Mouse (Mus musculus) adrenal gland, adult 8-10 months (tissue): Measurements from ENCODE around the gene Fhdc1. TPM values are rescaled to one million over a fixed set of nuclear protein-coding genes. Genes with fewer than 3 reads are reported as not detected.

ENCODE experiments used
- DNase-seq: peaks from one replicate; pipeline ENCODE4 v3.0.0; 2022
- total RNA-seq, 4 experiments: library from RNA; stranded (reverse); gene quantifications; 2 replicates each; pipeline ENCODE4 v1.2.4; 2022

Gene Fhdc1
- total RNA-seq: 1 to 10 TPM; 1.7 to 5.5 (median 3.7) TPM

GRCm38 (mm10) chr3:84480006-84480897, at the start of gene Fhdc1:
TSS of gene Fhdc1 (minus strand) at chr3:84480429.
- DNase-seq: peak; percentile 14

- no peak for DNase-seq
These were observed 48.8 kb upstream of the Fhdc1 start for GRCm38 (mm10) chr3:84529021-84529420.

GRCm38 (mm10) chr3:84524952-84525351, 44.7 kb upstream of the Fhdc1 start:
- DNase-seq: no peak

DNA sequence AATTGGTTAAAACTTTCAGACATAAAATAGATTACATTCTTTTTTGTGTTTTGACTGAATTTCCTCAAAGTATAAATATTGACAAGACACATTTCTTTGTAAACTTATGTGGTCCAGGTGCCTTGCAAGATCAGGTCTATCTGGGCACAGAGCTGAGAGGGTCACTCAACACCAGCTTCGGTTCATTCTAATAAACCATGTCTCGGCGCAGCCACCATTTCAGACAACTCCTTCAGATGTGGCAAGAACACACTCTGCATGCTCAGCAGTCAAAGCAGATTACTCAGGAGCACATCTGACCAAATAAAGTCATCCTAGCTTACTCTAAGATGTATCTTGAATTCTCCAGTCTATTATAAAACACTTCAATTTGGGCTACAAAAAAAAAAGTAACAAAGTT, 35.9 kb upstream of the Fhdc1 start:
- DNase-seq: no peak

DNA sequence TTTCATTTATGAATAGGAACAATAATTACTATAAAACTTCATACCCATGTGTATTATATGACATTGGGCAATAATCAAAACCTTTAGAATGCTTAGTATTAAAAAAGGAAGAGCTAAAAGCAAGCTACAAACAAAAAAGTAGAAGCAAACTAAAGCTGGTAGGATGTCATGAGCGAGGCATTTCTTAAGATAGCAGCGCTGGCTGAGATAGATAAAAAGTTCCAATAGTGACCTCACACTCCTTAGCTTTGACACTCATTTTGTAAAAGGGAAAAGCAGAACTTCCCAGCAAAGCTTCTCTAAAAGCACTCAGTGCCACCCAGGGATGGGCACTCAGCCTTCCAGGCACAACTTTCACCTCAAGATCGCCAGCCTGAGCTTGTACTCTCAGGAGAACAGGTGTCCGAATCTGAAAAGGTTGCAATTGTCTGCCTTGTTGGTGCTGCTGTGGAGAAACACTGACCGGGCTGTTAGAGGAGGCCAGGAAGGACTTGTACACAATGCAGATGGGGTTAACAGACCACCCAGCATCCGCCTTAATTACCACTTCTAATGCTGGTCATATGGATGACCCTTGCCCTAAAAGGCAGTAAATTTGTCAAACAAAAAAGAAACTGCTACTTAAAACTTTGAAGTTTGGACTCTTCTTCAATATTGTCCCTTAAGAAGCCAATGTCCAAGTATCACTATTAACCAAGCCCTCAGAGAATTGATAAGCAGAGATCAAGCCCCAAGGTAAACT, 32.7 kb upstream of the Fhdc1 start:
- DNase-seq: no peak

DNA sequence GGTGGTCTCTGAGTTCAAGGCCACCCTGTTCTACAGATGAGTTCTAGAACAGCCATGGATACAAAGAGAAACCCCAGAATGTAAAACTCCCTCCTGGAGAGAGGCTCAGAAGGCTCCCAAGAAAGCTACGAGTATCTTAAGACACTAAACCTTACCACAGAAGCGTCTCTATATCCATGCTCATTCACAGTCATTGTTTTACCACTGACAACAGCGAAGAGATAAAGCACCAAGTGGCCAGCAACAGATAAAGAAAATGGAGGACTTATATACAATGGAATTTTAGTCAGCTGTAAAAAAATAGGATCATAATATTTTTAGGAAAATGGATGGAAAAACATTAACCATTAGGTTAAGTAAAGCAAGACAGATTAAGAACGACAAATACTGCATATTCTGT, 25.0 kb upstream of the Fhdc1 start:
- DNase-seq: no peak

GRCm38 (mm10) chr3:84504291-84504690, 24.1 kb upstream of the Fhdc1 start:
- DNase-seq: no peak

- DNase-seq: no peak
These were observed 21.9 kb upstream of the Fhdc1 start for GRCm38 (mm10) chr3:84502101-84502500.

GRCm38 (mm10) chr3:84500491-84500890, 20.3 kb upstream of the Fhdc1 start:
- DNase-seq: no peak

DNA sequence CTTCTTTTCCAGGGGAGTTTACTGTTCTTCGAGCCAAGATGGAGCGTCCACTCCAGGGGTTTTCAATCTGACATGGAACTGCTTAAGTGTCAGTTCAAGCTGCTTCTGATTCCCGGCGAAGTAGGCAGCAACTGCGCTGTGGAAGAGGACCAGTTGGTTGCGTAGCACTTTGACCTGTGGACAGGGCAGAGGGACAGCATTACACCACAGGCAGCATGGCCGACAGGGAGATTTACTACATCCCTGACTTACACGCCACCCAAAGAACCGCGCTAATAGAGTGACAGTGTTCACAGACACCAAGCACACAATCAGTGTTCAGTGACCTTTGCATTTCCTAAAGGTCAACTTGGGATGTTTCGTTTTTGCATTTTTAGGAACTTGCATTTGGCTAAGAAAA, 17.5 kb upstream of the Fhdc1 start:
- no peak for DNase-seq

DNA sequence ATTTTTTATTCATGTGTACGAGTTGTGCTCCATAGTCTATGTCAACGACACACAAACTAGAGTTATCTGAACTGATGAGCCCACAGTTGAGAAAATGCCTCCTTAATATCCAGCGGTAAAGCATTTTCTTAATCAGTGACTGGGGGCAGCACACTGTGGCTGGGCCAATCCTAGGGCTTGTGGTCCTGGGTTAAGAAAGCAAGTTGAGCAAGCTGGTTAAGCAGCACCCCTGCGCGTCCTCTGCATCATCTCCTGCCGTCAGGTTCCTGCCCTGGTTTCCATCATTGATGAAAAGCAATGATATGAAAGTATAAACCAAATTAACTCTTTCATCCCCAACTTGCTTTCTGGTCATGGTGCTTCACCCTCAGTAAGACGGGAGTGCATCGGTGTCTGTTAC, 12.4 kb upstream of the Fhdc1 start:
- no peak for DNase-seq

DNA sequence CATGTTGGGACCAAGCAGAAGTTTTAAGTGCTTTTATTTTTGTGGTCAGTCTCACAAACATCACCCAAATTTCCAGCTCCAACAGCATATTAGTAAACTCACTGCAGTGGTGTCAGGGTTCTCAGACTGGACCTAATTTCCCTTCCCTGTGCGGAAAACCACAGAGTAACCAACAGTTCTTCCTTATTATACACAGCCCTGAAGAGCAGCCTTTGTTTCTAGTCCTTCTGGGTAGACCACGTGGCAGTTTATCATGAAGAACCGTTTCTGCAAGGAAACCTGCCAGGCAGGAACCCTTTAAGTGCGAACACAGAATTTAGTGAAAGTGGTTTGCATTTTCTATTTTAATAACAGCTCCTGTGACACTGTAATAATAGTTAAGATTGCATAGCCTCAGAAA, 11.9 kb upstream of the Fhdc1 start:
- DNase-seq: no peak

- peak; percentile 31 for DNase-seq
These were observed 8.5 kb upstream of the Fhdc1 start for GRCm38 (mm10) chr3:84488716-84489115.

GRCm38 (mm10) chr3:84484891-84485290, 4.7 kb upstream of the Fhdc1 start:
- no peak for DNase-seq

DNA sequence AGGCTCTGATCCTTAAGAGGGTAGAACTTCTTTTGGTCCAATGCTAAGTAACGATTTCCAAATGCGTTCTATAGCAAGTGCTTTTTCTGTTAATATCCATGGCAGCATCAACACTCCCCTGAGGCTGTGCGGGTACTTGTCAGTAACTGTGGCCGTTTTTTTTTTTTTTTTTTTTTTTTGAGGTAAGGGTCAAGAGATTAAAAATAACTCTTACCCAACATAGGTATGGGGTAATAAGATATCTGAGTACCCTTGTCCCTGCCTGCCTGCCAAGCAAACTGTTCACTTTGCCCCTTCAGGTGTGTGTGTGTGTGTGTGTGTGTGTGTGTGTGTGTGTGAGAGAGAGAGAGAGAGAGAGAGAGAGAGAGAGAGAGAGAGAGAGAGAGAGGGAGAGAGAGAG, 4.1 kb upstream of the Fhdc1 start:
- no peak for DNase-seq

DNA sequence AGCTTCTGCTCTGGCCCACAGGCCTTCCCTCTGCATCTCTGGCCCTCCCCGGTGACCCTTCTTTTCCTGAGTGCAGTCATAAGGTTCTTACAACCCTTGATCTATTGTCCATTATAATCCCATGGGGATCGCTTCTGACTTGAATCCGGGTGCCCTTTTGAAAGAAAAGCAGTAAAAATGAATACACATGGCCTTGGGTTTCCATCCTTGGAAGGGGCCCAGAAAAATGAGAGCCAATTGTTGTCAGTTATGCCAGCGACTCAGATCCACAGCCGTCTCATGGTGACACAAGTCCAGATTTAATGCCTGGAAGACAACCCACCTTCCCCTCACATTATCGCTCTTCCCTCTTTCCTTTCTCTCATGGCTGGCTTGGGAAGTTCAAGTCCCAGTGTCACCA, 1.9 kb upstream of the Fhdc1 start:
- DNase-seq: peak; percentile 66

DNA sequence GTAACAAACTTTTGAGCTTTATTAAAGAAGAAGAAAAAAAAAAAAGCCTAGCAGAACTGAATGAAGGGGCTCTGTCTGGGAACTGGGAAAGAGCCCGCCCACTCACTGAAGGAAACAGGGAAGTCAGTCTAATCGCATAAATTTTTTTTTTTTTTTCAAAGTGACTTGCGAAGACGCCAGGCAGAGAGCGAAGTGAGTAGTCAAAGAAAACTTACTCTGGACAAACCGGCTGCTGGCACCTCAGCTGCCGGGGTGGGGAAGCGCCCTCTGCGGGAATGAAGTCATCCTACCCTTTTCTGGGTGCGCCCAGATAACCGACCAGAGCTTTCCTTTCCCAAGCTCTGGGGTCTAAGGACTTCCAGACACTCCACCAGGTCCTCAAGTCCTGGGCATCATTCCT, 875 bp upstream of the Fhdc1 start:
- DNase-seq: no peak

- peak; percentile 46 for DNase-seq
These were observed 780 bp downstream of the Fhdc1 start for GRCm38 (mm10) chr3:84479293-84480005.

GRCm38 (mm10) chr3:84478896-84479292, 1.3 kb downstream of the Fhdc1 start:
- no peak for DNase-seq

- DNase-seq: no peak
These were observed 2.0 kb downstream of the Fhdc1 start for GRCm38 (mm10) chr3:84478195-84478594.

- DNase-seq: no peak
These were observed 2.7 kb downstream of the Fhdc1 start for GRCm38 (mm10) chr3:84477498-84477897.

- DNase-seq: no peak
These were observed 5.1 kb downstream of the Fhdc1 start for GRCm38 (mm10) chr3:84474981-84475775.
